Mouse (Mus musculus) CH12.LX (cell line): ENCODE results near the gene Ezr.

Experiments used
- CHD2 ChIP-seq: IDR thresholded peaks from 2 replicates; pipeline ENCODE4 v1.6.1; 2011; ENCODE audit warnings: low read length, improper control_type of control experiment
- CTCF ChIP-seq, 2 experiments: IDR thresholded peaks in 1 of 2; conservative IDR thresholded peaks in 1 of 2; 2 replicates each; pipeline ENCODE4 v1.5.1; 2011 to 2012; ENCODE audit warnings: low read depth in 2 of 2, low read length in 2 of 2, improper control_type of control experiment in 1 of 2, inconsistent platforms in 1 of 2, mild to moderate bottlenecking in 1 of 2, moderate library complexity in 1 of 2
- E2F4 ChIP-seq: IDR thresholded peaks from 2 replicates; pipeline ENCODE4 v1.6.1; 2011; ENCODE audit warnings: low read depth, low read length, improper control_type of control experiment; ENCODE audit not compliant: insufficient replicate concordance
- EP300 ChIP-seq: IDR thresholded peaks from 2 replicates; pipeline ENCODE4 v1.6.1; 2011; ENCODE audit warnings: low read length, improper control_type of control experiment
- GABPA ChIP-seq: IDR thresholded peaks from 2 replicates; pipeline ENCODE4 v1.6.1; 2012; ENCODE audit warnings: low read depth, low read length, improper control_type of control experiment, inconsistent platforms; ENCODE audit not compliant: insufficient replicate concordance
- JUN ChIP-seq: IDR thresholded peaks from 2 replicates; pipeline ENCODE4 v1.6.1; 2011; ENCODE audit warnings: low read depth, mild to moderate bottlenecking, low read length, improper control_type of control experiment, moderate library complexity; ENCODE audit not compliant: insufficient read depth
- MAFK ChIP-seq: IDR thresholded peaks from 2 replicates; pipeline ENCODE4 v1.6.1; 2011; ENCODE audit warnings: low read length, improper control_type of control experiment; ENCODE audit not compliant: insufficient replicate concordance
- NRF1 ChIP-seq: IDR thresholded peaks from 2 replicates; pipeline ENCODE4 v1.6.1; 2014; ENCODE audit warnings: low read depth, mild to moderate bottlenecking, inconsistent platforms, low read length, improper control_type of control experiment, moderate library complexity
- POLR2A ChIP-seq: IDR thresholded peaks from 2 replicates; pipeline ENCODE4 v1.6.1; 2011; ENCODE audit warnings: low read depth, mild to moderate bottlenecking, improper control_type of control experiment, low read length
- USF2 ChIP-seq: conservative IDR thresholded peaks from 2 replicates; pipeline ENCODE4 v1.6.1; 2011; ENCODE audit warnings: low read depth, low read length, improper control_type of control experiment
- ZNF384 ChIP-seq: IDR thresholded peaks from 2 replicates; pipeline ENCODE4 v1.6.1; 2012; ENCODE audit warnings: low read depth, low read length, improper control_type of control experiment, inconsistent platforms

- TF ChIP-seq JUN = no peak
- no peak for TF ChIP-seq USF2
- TF ChIP-seq MAFK = no peak
- no peak for TF ChIP-seq ZNF384
- TF ChIP-seq EP300 = no peak
- no peak for TF ChIP-seq CHD2
- TF ChIP-seq E2F4 = no peak
- TF ChIP-seq POLR2A = no peak
- TF ChIP-seq CTCF (conservative IDR thresholded peaks at IDR 0.05 in 1 of 2, IDR thresholded peaks at IDR 0.05 in 1 of 2; ENCODE audit: low read depth in 2 of 2, low read length in 2 of 2) = no peak
- no peak for TF ChIP-seq GABPA
- TF ChIP-seq NRF1 = no peak
Measured at GRCm38 (mm10) chr17:6773249-6773966, 9.2 kb downstream of the Ezr start.
